Mouse (Mus musculus) urinary bladder, adult 18-20 months (tissue): Measurements from ENCODE around the gene Kcnip4.

Experiments used
- DNase-seq, 2 experiments: peaks; one replicate each; pipeline ENCODE4 v3.0.0; 2022; ENCODE audit warnings: low spot score in 2 of 2, mixed read lengths in 2 of 2

Kcnip4 gene

GRCm38 (mm10) chr5:49352061-49352460 lies 172.6 kb downstream of the Kcnip4 start:
- no peak for DNase-seq

- peak in 1 of 2 experiments; percentile 1 for DNase-seq
Measured at GRCm38 (mm10) chr5:49350126-49350909, 174.4 kb downstream of the Kcnip4 start.

- no peak for DNase-seq
Measured at GRCm38 (mm10) chr5:49349541-49349940, 175.2 kb downstream of the Kcnip4 start.

- DNase-seq, result no peak
Measured at GRCm38 (mm10) chr5:49348511-49348910, 176.2 kb downstream of the Kcnip4 start.

- no peak for DNase-seq
Measured at GRCm38 (mm10) chr5:49344606-49345005, 180.1 kb downstream of the Kcnip4 start.

- DNase-seq, result no peak
Measured at GRCm38 (mm10) chr5:49337164-49337563, 187.5 kb downstream of the Kcnip4 start.

- no peak for DNase-seq
Measured at GRCm38 (mm10) chr5:49333063-49333462, 191.6 kb downstream of the Kcnip4 start.

- DNase-seq, result no peak
Measured at GRCm38 (mm10) chr5:49329023-49329422, 195.7 kb downstream of the Kcnip4 start.

GRCm38 (mm10) chr5:49318661-49319060 lies 206.0 kb downstream of the Kcnip4 start:
- DNase-seq, result no peak

- no peak for DNase-seq
Measured at GRCm38 (mm10) chr5:49317869-49318268, 206.8 kb downstream of the Kcnip4 start.

- DNase-seq, result no peak
Measured at GRCm38 (mm10) chr5:49306796-49307195, 217.9 kb downstream of the Kcnip4 start.

GRCm38 (mm10) chr5:49305321-49305720 lies 219.4 kb downstream of the Kcnip4 start:
- DNase-seq, result no peak

- no peak for DNase-seq
Measured at GRCm38 (mm10) chr5:49298654-49299053, 226.1 kb downstream of the Kcnip4 start.

GRCm38 (mm10) chr5:49292421-49292820 lies 232.3 kb downstream of the Kcnip4 start:
- DNase-seq, result no peak

GRCm38 (mm10) chr5:49291801-49292200 lies 232.9 kb downstream of the Kcnip4 start:
- no peak for DNase-seq

GRCm38 (mm10) chr5:49285455-49286135 lies 239.1 kb downstream of the Kcnip4 start:
- DNase-seq, result no peak

GRCm38 (mm10) chr5:49284776-49285175 lies 239.9 kb downstream of the Kcnip4 start:
- no peak for DNase-seq

- no peak for DNase-seq
Measured at GRCm38 (mm10) chr5:49283403-49283802, 241.3 kb downstream of the Kcnip4 start.

GRCm38 (mm10) chr5:49271864-49272263 lies 252.8 kb downstream of the Kcnip4 start:
- no peak for DNase-seq

GRCm38 (mm10) chr5:49268807-49269206 lies 255.9 kb downstream of the Kcnip4 start:
- no peak for DNase-seq

- DNase-seq, result no peak
Measured at GRCm38 (mm10) chr5:49259356-49259755, 265.4 kb downstream of the Kcnip4 start.

- DNase-seq, result no peak
Measured at GRCm38 (mm10) chr5:49256850-49257249, 267.9 kb downstream of the Kcnip4 start.

GRCm38 (mm10) chr5:49255983-49256382 lies 268.7 kb downstream of the Kcnip4 start:
- no peak for DNase-seq
